Mouse (Mus musculus): ENCODE measurements at regions not wholly inside any gene's neighbourhood (a gene's known extent, or its start where the extent isn't known, plus 50 kb on each side); places are given as distances from the start of the nearest gene placed in this dataset.

GRCm38 (mm10) chr12:57809961-57810360 is 246.0 kb downstream of the Ttc6 start:
- H3K27ac ChIP-seq (ENCODE audit: low read depth, low read length), result no peak overlapping the region
- no peaks in the 10 kb centered on the region for H3K4me1 ChIP-seq (ENCODE audit: control insufficient read depth, insufficient read depth, low read length)
- peak; percentile 24; the same call in 1 of the 2 replicates for ATAC-seq (ENCODE audit: low read depth)
- H3K27me3 ChIP-seq (ENCODE audit: control insufficient read depth, insufficient read depth, low read length), result no peaks in the 10 kb centered on the region
- WGBS, result 77% methylated on average over 2 of the region's 2 CpGs
- H3K4me3 ChIP-seq (ENCODE audit: low read depth, low read length), result no peak overlapping the region
- H3K9me3 ChIP-seq (ENCODE audit: control insufficient read depth, low read length), result no peaks in the 10 kb centered on the region
- H3K4me2 ChIP-seq (ENCODE audit: low read depth, low read length), result no peak overlapping the region
- no peaks in the 10 kb centered on the region for H3K36me3 ChIP-seq (ENCODE audit: control insufficient read depth, insufficient read depth, low read length)
- no peak overlapping the region for H3K9ac ChIP-seq (replicated peaks; ENCODE audit: low read depth, low read length)

- H3K9me3 ChIP-seq (ENCODE audit: control insufficient read depth, low read length), result no peaks in the 10 kb centered on the region
- no peak overlapping the region for H3K4me3 ChIP-seq (ENCODE audit: low read depth, low read length)
- no peak overlapping the region for H3K27ac ChIP-seq (ENCODE audit: low read depth, low read length)
- no peaks in the 10 kb centered on the region for H3K4me1 ChIP-seq (ENCODE audit: control insufficient read depth, insufficient read depth, low read length)
- H3K36me3 ChIP-seq (ENCODE audit: control insufficient read depth, insufficient read depth, low read length), result no peaks in the 10 kb centered on the region
- H3K9ac ChIP-seq (replicated peaks; ENCODE audit: low read depth, low read length), result no peak overlapping the region
- H3K4me2 ChIP-seq (ENCODE audit: low read depth, low read length), result no peak overlapping the region
- H3K27me3 ChIP-seq (ENCODE audit: control insufficient read depth, insufficient read depth, low read length), result no peaks in the 10 kb centered on the region
- ATAC-seq (ENCODE audit: low read depth), result peak; percentile 58; the same call in 1 of the 2 replicates
- WGBS, result 54% methylated on average over 6 of the region's 6 CpGs
Measured at GRCm38 (mm10) chr12:57823809-57824208, 259.9 kb downstream of the Ttc6 start.

DNA sequence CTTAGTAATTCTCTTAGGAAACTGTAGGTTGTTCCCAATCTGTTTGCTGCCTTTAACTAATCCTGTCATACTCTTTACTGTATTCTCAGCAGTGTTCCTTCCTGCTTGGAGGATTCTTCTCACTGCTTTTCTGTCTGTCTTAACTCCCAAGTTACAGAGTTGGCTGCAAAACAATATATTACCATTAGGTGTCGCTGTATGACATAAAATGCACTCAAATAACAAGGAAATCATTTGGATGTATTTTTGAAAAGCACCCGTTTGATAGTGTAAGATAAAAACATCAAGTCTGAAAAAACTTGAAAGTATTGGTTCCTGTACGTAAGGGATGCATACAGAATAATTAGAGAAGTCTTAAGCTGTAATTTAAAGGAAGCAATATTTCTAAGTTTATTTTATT is 261.8 kb downstream of the Ttc6 start:
- H3K4me1 ChIP-seq (ENCODE audit: control insufficient read depth, insufficient read depth, low read length), result no peaks in the 10 kb centered on the region

GRCm38 (mm10) chr12:57842813-57843212 is 278.9 kb downstream of the Ttc6 start:
- H3K9ac ChIP-seq (replicated peaks; ENCODE audit: low read depth, low read length), result no peak overlapping the region
- ATAC-seq (ENCODE audit: low read depth), result peak; percentile 68; the same call in 1 of the 2 replicates
- H3K4me1 ChIP-seq (ENCODE audit: control insufficient read depth, insufficient read depth, low read length), result no peaks in the 10 kb centered on the region
- H3K27me3 ChIP-seq (ENCODE audit: control insufficient read depth, insufficient read depth, low read length), result no peaks in the 10 kb centered on the region
- no peaks in the 10 kb centered on the region for H3K9me3 ChIP-seq (ENCODE audit: control insufficient read depth, low read length)
- no peak overlapping the region for H3K4me2 ChIP-seq (ENCODE audit: low read depth, low read length)
- H3K36me3 ChIP-seq (ENCODE audit: control insufficient read depth, insufficient read depth, low read length), result no peaks in the 10 kb centered on the region
- H3K27ac ChIP-seq (ENCODE audit: low read depth, low read length), result no peak overlapping the region
- H3K4me3 ChIP-seq (ENCODE audit: low read depth, low read length), result no peak overlapping the region
- 52% methylated on average over 4 of the region's 4 CpGs for WGBS

More for the DNA sequence above, 261.8 kb downstream of the Ttc6 start:
- WGBS, result 18% methylated on average over 3 of the region's 3 CpGs
- Histone ChIP-seq H3K27me3 (ENCODE audit: control insufficient read depth, insufficient read depth, low read length) (no peaks in the 10 kb centered on the region), H3K4me3 (ENCODE audit: low read depth, low read length) (no peak overlapping the region), H3K9me3 (ENCODE audit: control insufficient read depth, low read length) (no peaks in the 10 kb centered on the region), H3K9ac (replicated peaks; ENCODE audit: low read depth, low read length) (no peak overlapping the region), H3K36me3 (ENCODE audit: control insufficient read depth, insufficient read depth, low read length) (no peaks in the 10 kb centered on the region), H3K27ac (ENCODE audit: low read depth, low read length) (no peak overlapping the region), H3K4me2 (ENCODE audit: low read depth, low read length) (no peak overlapping the region)
- peak; percentile 17; the same call in 1 of the 2 replicates for ATAC-seq (ENCODE audit: low read depth)

DNA sequence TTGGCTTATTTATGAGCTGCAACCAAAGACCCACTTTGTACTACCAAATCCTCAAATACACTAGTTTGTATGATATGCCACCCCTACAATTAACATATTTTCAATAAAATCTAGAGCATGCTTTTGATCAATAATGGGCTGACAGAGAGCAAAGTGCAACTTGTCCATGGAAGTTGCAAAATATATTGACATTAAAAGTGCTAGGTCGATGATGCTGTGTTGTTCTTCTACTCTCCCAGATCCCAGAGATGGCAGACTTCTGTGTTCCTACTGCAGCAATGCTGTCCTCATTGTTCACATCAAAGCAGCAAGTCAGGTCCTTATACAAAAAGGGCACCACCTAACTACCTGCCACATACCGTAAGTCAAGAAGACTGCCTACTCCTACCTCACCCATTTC is 307.1 kb downstream of the Ttc6 start:
- no peaks in the 10 kb centered on the region for H3K4me1 ChIP-seq (ENCODE audit: control insufficient read depth, insufficient read depth, low read length)
- ATAC-seq (ENCODE audit: low read depth), result no peak
- no peak overlapping the region for H3K9ac ChIP-seq (replicated peaks; ENCODE audit: low read depth, low read length)
- no peaks in the 10 kb centered on the region for H3K27me3 ChIP-seq (ENCODE audit: control insufficient read depth, insufficient read depth, low read length)
- 94% methylated on average over 2 of the region's 2 CpGs for WGBS
- no peaks in the 10 kb centered on the region for H3K36me3 ChIP-seq (ENCODE audit: control insufficient read depth, insufficient read depth, low read length)
- no peak overlapping the region for H3K4me2 ChIP-seq (ENCODE audit: low read depth, low read length)
- H3K4me3 ChIP-seq (ENCODE audit: low read depth, low read length), result no peak overlapping the region
- no peaks in the 10 kb centered on the region for H3K9me3 ChIP-seq (ENCODE audit: control insufficient read depth, low read length)
- no peak overlapping the region for H3K27ac ChIP-seq (ENCODE audit: low read depth, low read length)

- no peak for ATAC-seq (ENCODE audit: low read depth)
- Histone ChIP-seq H3K4me3 (ENCODE audit: low read depth, low read length) (no peak overlapping the region), H3K9ac (replicated peaks; ENCODE audit: low read depth, low read length) (no peak overlapping the region), H3K36me3 (ENCODE audit: control insufficient read depth, insufficient read depth, low read length) (no peaks in the 10 kb centered on the region), H3K9me3 (ENCODE audit: control insufficient read depth, low read length) (no peaks in the 10 kb centered on the region), H3K27me3 (ENCODE audit: control insufficient read depth, insufficient read depth, low read length) (no peaks in the 10 kb centered on the region), H3K27ac (ENCODE audit: low read depth, low read length) (no peak overlapping the region), H3K4me1 (ENCODE audit: control insufficient read depth, insufficient read depth, low read length) (no peaks in the 10 kb centered on the region), H3K4me2 (ENCODE audit: low read depth, low read length) (no peak overlapping the region)
- WGBS, result 85% methylated on average over 4 of the region's 4 CpGs
Measured at GRCm38 (mm10) chr12:57890783-57891478, 320.6 kb upstream of the Sstr1 start.

GRCm38 (mm10) chr12:57891556-57891955 is 320.0 kb upstream of the Sstr1 start:
- Histone ChIP-seq H3K4me2 (ENCODE audit: low read depth, low read length) (no peak overlapping the region), H3K9ac (replicated peaks; ENCODE audit: low read depth, low read length) (no peak overlapping the region), H3K4me3 (ENCODE audit: low read depth, low read length) (no peak overlapping the region), H3K36me3 (ENCODE audit: control insufficient read depth, insufficient read depth, low read length) (no peaks in the 10 kb centered on the region), H3K9me3 (ENCODE audit: control insufficient read depth, low read length) (no peaks in the 10 kb centered on the region), H3K27me3 (ENCODE audit: control insufficient read depth, insufficient read depth, low read length) (no peaks in the 10 kb centered on the region), H3K27ac (ENCODE audit: low read depth, low read length) (no peak overlapping the region), H3K4me1 (ENCODE audit: control insufficient read depth, insufficient read depth, low read length) (no peaks in the 10 kb centered on the region)
- ATAC-seq (ENCODE audit: low read depth), result no peak
- WGBS, result 94% methylated on average over 1 of the region's 1 CpGs

- 71% methylated on average over 3 of the region's 3 CpGs for WGBS
- Histone ChIP-seq H3K27me3 (ENCODE audit: control insufficient read depth, insufficient read depth, low read length) (no peaks in the 10 kb centered on the region), H3K4me2 (ENCODE audit: low read depth, low read length) (no peak overlapping the region), H3K27ac (ENCODE audit: low read depth, low read length) (no peak overlapping the region), H3K4me3 (ENCODE audit: low read depth, low read length) (no peak overlapping the region), H3K36me3 (ENCODE audit: control insufficient read depth, insufficient read depth, low read length) (no peaks in the 10 kb centered on the region), H3K9ac (replicated peaks; ENCODE audit: low read depth, low read length) (no peak overlapping the region), H3K9me3 (ENCODE audit: control insufficient read depth, low read length) (no peaks in the 10 kb centered on the region), H3K4me1 (ENCODE audit: control insufficient read depth, insufficient read depth, low read length) (no peaks in the 10 kb centered on the region)
- ATAC-seq (ENCODE audit: low read depth), result no peak
Measured at GRCm38 (mm10) chr12:57897751-57898250, 313.8 kb upstream of the Sstr1 start.

DNA sequence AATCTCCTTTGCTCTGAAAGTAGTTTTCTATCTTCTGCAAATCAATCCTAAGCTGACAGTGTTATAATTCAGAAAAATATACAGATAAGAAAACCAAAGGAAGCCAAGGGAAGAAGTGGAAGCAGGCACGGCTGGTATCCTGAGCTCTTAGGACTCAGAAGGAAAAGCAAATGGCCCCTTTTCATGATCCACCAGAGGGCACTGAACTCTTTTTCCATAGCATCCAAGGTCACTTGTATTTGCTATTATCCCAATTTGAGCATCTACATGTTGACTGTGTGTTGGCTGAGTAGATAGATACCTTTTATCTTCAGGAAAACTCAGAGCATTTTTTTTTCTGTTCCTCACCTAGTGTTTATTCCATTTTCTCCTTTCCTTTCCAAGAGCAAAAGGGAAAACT is 306.9 kb upstream of the Sstr1 start:
- Histone ChIP-seq H3K27ac (ENCODE audit: low read depth, low read length) (no peak overlapping the region), H3K4me1 (ENCODE audit: control insufficient read depth, insufficient read depth, low read length) (no peaks in the 10 kb centered on the region), H3K36me3 (ENCODE audit: control insufficient read depth, insufficient read depth, low read length) (no peaks in the 10 kb centered on the region), H3K4me2 (ENCODE audit: low read depth, low read length) (no peak overlapping the region), H3K4me3 (ENCODE audit: low read depth, low read length) (no peak overlapping the region), H3K9me3 (ENCODE audit: control insufficient read depth, low read length) (no peaks in the 10 kb centered on the region), H3K27me3 (ENCODE audit: control insufficient read depth, insufficient read depth, low read length) (no peaks in the 10 kb centered on the region), H3K9ac (replicated peaks; ENCODE audit: low read depth, low read length) (no peak overlapping the region)
- 64% methylated on average over 1 of the region's 1 CpGs for WGBS
- no peak for ATAC-seq (ENCODE audit: low read depth)
